Mouse (Mus musculus) stomach, embryonic 14.5 days (tissue): ENCODE measurements at regions not wholly inside any gene's neighbourhood (a gene's known extent, or its start where the extent isn't known, plus 50 kb on each side); places are given as distances from the start of the nearest gene placed in this dataset.

ENCODE experiments used
- ATAC-seq: fragments of 200-750 bp; cut with Nextera tagmentation; 2 replicates; pipeline ENCODE4 v1.8.0; 2017; ENCODE audit warnings: low read depth, moderate TSS enrichment; ENCODE audit not compliant: insufficient number of reproducible peaks, insufficient read depth, low FRiP score
- H3K27ac ChIP-seq: fragments of 300-500 bp; sonication (generic); 2 replicates; pipeline ENCODE4 v1.5.1; 2014; ENCODE audit warnings: mild to moderate bottlenecking, low read length, moderate library complexity, mixed read lengths
- H3K27me3 ChIP-seq: fragments of 300-500 bp; sonication (generic); 2 replicates; pipeline ENCODE4 v1.6.1; 2014; ENCODE audit warnings: low read length, control low read depth, mixed read lengths; ENCODE audit not compliant: control insufficient read depth, insufficient read depth
- H3K36me3 ChIP-seq: fragments of 300-500 bp; sonication (generic); 2 replicates; pipeline ENCODE4 v1.6.1; 2014; ENCODE audit warnings: mild to moderate bottlenecking, control low read depth, low read length, moderate library complexity, mixed read lengths; ENCODE audit not compliant: control insufficient read depth, insufficient read depth
- H3K4me1 ChIP-seq: fragments of 300-500 bp; sonication (generic); 2 replicates; pipeline ENCODE4 v1.6.1; 2014; ENCODE audit warnings: low read length, control low read depth, mixed read lengths; ENCODE audit not compliant: control insufficient read depth, insufficient read depth
- H3K4me2 ChIP-seq: fragments of 300-500 bp; sonication (generic); replicated peaks from 2 replicates; pipeline ENCODE4 v1.6.1; 2014; ENCODE audit warnings: low read depth, low read length, control low read depth
- H3K4me3 ChIP-seq: fragments of 300-500 bp; sonication (generic); 2 replicates; pipeline ENCODE4 v1.5.1; 2014; ENCODE audit warnings: low read depth, low read length, control low read depth
- H3K9ac ChIP-seq: fragments of 300-500 bp; sonication (generic); replicated peaks from 2 replicates; pipeline ENCODE4 v1.6.1; 2014; ENCODE audit warnings: low read depth, mild to moderate bottlenecking, control low read depth, low read length, moderate library complexity, mixed read lengths
- H3K9me3 ChIP-seq: fragments of 300-500 bp; sonication (generic); 2 replicates; pipeline ENCODE4 v1.6.1; 2016; ENCODE audit warnings: low read depth, low read length, control low read depth; ENCODE audit not compliant: control insufficient read depth
- WGBS: fragments of 180-500 bp; shearing (Covaris S2); extraction: QIAGEN DNeasy Blood & Tissue Kit; methylation state at CpG from one replicate; pipeline ENCODE4 v1.1.7; 2014; 5-methylcytosine and 5-hydroxymethylcytosine counted together

DNA sequence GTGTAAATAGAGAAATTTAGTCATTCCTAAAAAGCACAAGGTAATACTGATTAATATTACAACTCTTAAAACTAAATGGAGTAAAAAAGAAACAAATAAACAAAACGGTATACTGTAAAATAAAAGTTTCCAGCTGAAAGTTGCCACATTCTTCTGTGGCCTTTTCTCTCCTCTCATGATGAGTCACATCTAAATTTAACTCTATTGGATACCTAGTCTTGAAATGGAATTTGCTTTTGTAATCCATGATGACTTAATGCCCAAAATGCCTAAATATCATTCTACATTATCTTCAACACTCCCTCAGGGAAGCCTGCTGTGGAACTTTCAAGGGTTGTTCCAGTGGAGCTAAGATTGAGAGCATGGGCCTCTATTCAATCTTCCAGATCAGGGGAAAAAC lies 1298.5 kb upstream of the Dsel start:
- no peak for ATAC-seq
- H3K9ac ChIP-seq: no peak overlapping the region
- no peak overlapping the region for H3K4me3 ChIP-seq
- no peak overlapping the region for H3K4me2 ChIP-seq
- H3K9me3 ChIP-seq: no peaks in the 10 kb centered on the region
- no peaks in the 10 kb centered on the region for H3K36me3 ChIP-seq
- H3K4me1 ChIP-seq: no peaks in the 10 kb centered on the region
- H3K27me3 ChIP-seq: no peaks in the 10 kb centered on the region
- 87% methylated on average over 1 of the region's 1 CpGs for WGBS
- no peak overlapping the region for H3K27ac ChIP-seq
